Mouse (Mus musculus) G1E (cell line): ENCODE measurements around the gene Dhcr24.

Experiments used
- CTCF ChIP-seq: IDR thresholded peaks from 2 replicates; pipeline ENCODE4 v1.5.1; 2012; ENCODE audit warnings: low read depth, low read length, inconsistent platforms, mixed read lengths
- GATA1 ChIP-seq: IDR thresholded peaks from 2 replicates; pipeline ENCODE4 v1.6.1; 2012; ENCODE audit warnings: borderline replicate concordance, low read length, inconsistent platforms, mixed read lengths
- GATA2 ChIP-seq: IDR thresholded peaks from 2 replicates; pipeline ENCODE4 v1.6.1; 2012; ENCODE audit warnings: low read depth, low read length, inconsistent platforms, borderline replicate concordance
- POLR2AphosphoS5 ChIP-seq: IDR thresholded peaks from 2 replicates; pipeline ENCODE4 v1.6.1; 2012; ENCODE audit warnings: low read depth, low read length, inconsistent platforms; ENCODE audit not compliant: insufficient replicate concordance
- TAL1 ChIP-seq: conservative IDR thresholded peaks from 2 replicates; pipeline ENCODE4 v1.6.1; 2012; ENCODE audit warnings: low read depth, low read length, inconsistent platforms, mixed read lengths

GRCm38 (mm10) chr4:106632313-106632712 lies 71.5 kb downstream of the Dhcr24 start:
- no peak for TF ChIP-seq CTCF
- TF ChIP-seq GATA1 = no peak
- TF ChIP-seq TAL1 = no peak
- TF ChIP-seq POLR2AphosphoS5 = no peak
- TF ChIP-seq GATA2 = no peak
